Mouse (Mus musculus): Measurements from ENCODE around the gene Tenm3.

DNA sequence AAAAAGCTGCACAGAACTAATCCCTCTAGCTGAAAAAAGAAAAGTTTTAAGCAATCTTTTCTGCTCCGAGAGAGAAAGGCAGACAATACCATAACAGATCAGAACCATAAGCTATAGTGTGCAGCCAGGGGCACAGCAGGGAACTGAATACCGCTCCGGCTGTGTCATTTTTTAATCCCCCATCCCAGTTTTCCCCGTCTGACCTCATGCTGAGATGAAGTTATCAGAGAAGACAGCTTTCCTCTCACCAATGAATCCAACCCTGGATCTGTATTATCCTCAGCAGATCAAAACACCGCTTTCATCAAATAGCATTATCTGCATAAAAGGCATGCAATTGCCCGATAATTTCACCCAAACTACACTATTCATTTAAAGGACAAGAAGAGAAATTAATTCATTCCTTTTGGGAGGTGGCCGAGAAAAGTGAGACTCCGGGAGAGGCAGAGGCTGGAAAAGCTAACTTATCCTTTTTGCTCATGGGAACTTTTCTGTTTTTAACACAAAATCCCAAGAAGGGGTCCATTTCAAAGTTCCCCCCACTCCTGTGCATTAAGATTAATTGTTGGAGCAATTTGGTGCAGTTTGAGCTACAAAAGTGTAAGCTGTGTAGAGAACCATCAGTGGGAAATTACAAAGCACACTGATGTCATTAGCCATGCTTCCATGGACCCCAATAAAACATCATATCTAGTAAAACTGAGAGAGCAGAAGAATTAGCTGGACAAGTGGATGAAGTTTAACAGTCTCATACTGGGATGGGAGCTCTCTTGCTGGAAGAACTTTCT, 6.7 kb upstream of the Tenm3 start:
- TF ChIP-seq CTCF (IDR thresholded peaks at IDR 0.05; ENCODE audit: low read depth, low read length) (no peak), TAL1 (conservative IDR thresholded peaks at IDR 0.05; ENCODE audit: low read depth, low read length) (no peak)

Data from G1E (cell line).